Mouse (Mus musculus) G1E (cell line): Measurements from ENCODE around the gene Tada2a.

Source experiments
- CTCF ChIP-seq: IDR thresholded peaks from 2 replicates; pipeline ENCODE4 v1.5.1; 2012; ENCODE audit warnings: low read depth, low read length, inconsistent platforms, mixed read lengths
- GATA1 ChIP-seq: IDR thresholded peaks from 2 replicates; pipeline ENCODE4 v1.6.1; 2012; ENCODE audit warnings: borderline replicate concordance, low read length, inconsistent platforms, mixed read lengths
- TAL1 ChIP-seq: conservative IDR thresholded peaks from 2 replicates; pipeline ENCODE4 v1.6.1; 2012; ENCODE audit warnings: low read depth, low read length, inconsistent platforms, mixed read lengths

DNA sequence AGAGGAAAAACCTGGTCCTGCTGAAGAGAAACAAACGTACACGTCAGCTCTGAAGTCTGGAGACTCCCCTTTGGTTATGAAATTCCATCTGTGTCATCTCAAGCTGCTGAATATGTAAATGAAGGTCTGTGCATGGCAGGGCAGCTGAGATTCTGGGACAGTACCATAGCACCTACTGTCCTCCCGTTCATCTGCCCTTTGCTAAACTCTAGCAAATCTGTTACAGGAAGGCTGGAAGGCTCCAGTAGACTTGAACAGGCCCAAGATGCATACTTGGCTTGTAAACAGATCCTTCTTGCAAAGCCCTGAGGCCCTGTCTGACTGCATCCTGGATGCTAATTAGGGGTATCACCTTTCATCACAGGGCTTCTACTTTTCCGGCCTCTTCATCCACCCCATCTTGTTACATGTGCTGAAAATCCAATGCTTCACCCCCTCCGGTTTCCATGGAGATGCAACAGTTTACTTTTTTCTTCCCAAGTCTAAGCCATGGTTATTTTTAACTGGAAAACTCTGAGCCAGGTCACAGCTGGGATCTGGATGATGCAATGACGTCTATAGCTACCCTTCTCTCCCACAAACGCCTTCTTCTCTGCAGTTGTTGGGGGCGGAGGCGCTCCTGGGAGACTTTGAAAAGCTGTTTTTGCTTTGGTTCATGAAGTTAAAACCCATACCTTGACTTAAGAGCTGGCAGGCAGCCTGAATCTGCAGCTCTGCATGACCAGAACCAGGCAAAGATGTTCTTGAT is 56.3 kb downstream of the Tada2a start:
- no peak for TF ChIP-seq GATA1
- TF ChIP-seq CTCF, result no peak
- no peak for TF ChIP-seq TAL1
